Mouse (Mus musculus) limb, embryonic 14.5 days (tissue): Measurements from ENCODE around the gene Map2k1. TPM values are rescaled to one million over a fixed set of nuclear protein-coding genes. Genes with fewer than 3 reads are reported as not detected.

ENCODE experiments used
- ATAC-seq: fragments of 200-750 bp; cut with Nextera tagmentation; 2 replicates; pipeline ENCODE4 v1.8.0; 2017; ENCODE audit warnings: low read depth, moderate number of reproducible peaks, moderate TSS enrichment; ENCODE audit not compliant: low FRiP score
- DNase-seq: peaks from one replicate; pipeline ENCODE4 v3.0.0-alpha.2; 2015; ENCODE audit warnings: low spot score
- H3K27ac ChIP-seq: fragments of 300-500 bp; sonication (generic); replicated peaks from 2 replicates; pipeline ENCODE4 v1.5.1; 2014; ENCODE audit warnings: low read depth, mild to moderate bottlenecking, low read length, moderate library complexity, mixed read lengths
- H3K27me3 ChIP-seq: fragments of 300-500 bp; sonication (generic); 2 replicates; pipeline ENCODE4 v1.6.1; 2014; ENCODE audit warnings: low read length, mixed read lengths; ENCODE audit not compliant: control insufficient read depth, insufficient read depth
- H3K36me3 ChIP-seq: fragments of 300-500 bp; sonication (generic); 2 replicates; pipeline ENCODE4 v1.6.1; 2014; ENCODE audit warnings: mild to moderate bottlenecking, low read length, moderate library complexity, mixed read lengths; ENCODE audit not compliant: control insufficient read depth, insufficient read depth
- H3K4me1 ChIP-seq: fragments of 300-500 bp; sonication (generic); 2 replicates; pipeline ENCODE4 v1.6.1; 2014; ENCODE audit warnings: antibody characterized with exemption, low read length, mixed read lengths; ENCODE audit not compliant: control insufficient read depth, insufficient read depth
- H3K4me2 ChIP-seq: fragments of 300-500 bp; sonication (generic); replicated peaks from 2 replicates; pipeline ENCODE4 v1.6.1; 2014; ENCODE audit warnings: low read depth, mild to moderate bottlenecking, low read length, moderate library complexity; ENCODE audit not compliant: severe bottlenecking
- H3K4me3 ChIP-seq: fragments of 300-500 bp; sonication (generic); replicated peaks from 2 replicates; pipeline ENCODE4 v1.5.1; 2014; ENCODE audit warnings: low read length
- H3K9ac ChIP-seq: fragments of 300-500 bp; sonication (generic); 2 replicates; pipeline ENCODE4 v1.6.1; 2014; ENCODE audit warnings: mild to moderate bottlenecking, low read depth, low read length, moderate library complexity; ENCODE audit not compliant: severe bottlenecking
- H3K9me3 ChIP-seq: fragments of 300-500 bp; sonication (generic); 2 replicates; pipeline ENCODE4 v1.6.1; 2016; ENCODE audit warnings: low read length; ENCODE audit not compliant: control insufficient read depth
- POLR2A ChIP-seq: fragments of 200-500 bp; IDR thresholded peaks from 2 replicates; pipeline ENCODE4 v1.8.0; 2012; ENCODE audit warnings: inconsistent platforms, mild to moderate bottlenecking, moderate library complexity, borderline replicate concordance; ENCODE audit not compliant: insufficient read depth, insufficient read length; ENCODE audit errors: extremely low read depth
- WGBS: fragments of 180-500 bp; shearing (Covaris S2); extraction: QIAGEN DNeasy Blood & Tissue Kit; methylation state at CpG from one replicate; pipeline ENCODE4 v1.1.7; 2014; 5-methylcytosine and 5-hydroxymethylcytosine counted together
- polyA plus RNA-seq, 2 experiments: library from polyadenylated mRNA; depleted of rRNA in 1 of 2; stranded (reverse) in 1 of 2; unstranded in 1 of 2; fragments of >200 nt; fragmentation: Nextera tagmentation in 1 of 2; extraction: Ambion mirVana in 1 of 2; gene quantifications; 2 replicates each; pipeline versions ENCODE4 v1.2.1 to v1.2.3; 2012 to 2014

Gene Map2k1
- polyA plus RNA-seq, 2 experiments: 51.3 to 81.3 TPM

DNA sequence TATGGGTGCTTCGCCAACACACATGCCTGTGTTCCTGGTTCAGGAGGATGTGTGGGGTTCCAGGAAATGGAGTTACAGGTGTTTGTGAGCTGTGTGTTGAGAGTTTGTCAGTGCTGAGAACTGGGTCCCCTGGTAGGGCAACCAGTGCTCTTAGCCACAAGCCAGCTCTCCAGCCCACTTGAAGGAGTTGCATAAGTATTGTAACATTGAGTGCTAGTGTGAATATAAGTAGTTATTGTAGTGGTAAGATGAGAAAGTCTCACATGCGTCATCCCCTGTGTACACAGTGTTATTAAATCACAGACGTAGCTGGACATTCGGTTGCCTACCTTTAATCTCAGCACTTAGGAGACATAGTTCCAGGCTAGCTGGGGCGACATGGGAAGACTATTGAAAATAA is 6.5 kb upstream of the Map2k1 start:
- WGBS: 87% methylated on average over 5 of the region's 5 CpGs
- H3K9me3 ChIP-seq: no peaks in the 10 kb centered on the region
- ATAC-seq (no peak), DNase-seq (no peak)
- H3K27ac ChIP-seq: no peak overlapping the region
- H3K36me3 ChIP-seq: no peaks in the 10 kb centered on the region
- H3K9ac ChIP-seq: no peak overlapping the region
- TF ChIP-seq POLR2A: no peak
- H3K4me1 ChIP-seq: no peaks in the 10 kb centered on the region
- no peak overlapping the region for H3K4me3 ChIP-seq
- no peaks in the 10 kb centered on the region for H3K27me3 ChIP-seq
- H3K4me2 ChIP-seq: no peak overlapping the region

DNA sequence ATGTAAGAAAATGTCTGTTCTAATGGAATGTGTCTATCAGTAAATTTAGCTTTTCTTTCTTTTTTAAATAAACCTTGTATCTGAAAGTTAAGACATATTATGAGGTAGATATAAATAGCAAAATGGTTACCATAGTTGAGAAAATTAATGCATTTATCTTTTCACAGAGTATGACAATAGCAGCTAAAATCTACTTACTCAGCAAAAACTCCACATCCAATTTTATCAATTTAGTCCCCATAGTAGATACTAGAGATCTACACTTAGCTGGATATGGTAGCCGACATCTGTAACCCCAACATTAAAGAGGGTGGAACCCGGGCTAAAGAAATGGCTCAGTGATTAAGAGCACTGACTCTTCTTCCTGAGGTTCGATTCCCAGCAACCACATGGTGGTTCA is 2.8 kb upstream of the Map2k1 start:
- Histone ChIP-seq H3K27me3 (no peaks in the 10 kb centered on the region), H3K36me3 (no peaks in the 10 kb centered on the region), H3K4me1 (peaks cover 12% of the 10 kb centered on the region), H3K9me3 (no peaks in the 10 kb centered on the region), H3K27ac (no peak overlapping the region), H3K4me3 (no peak overlapping the region), H3K9ac (no peak overlapping the region), H3K4me2 (no peak overlapping the region)
- TF ChIP-seq POLR2A: no peak
- 91% methylated on average over 3 of the region's 3 CpGs for WGBS
- ATAC-seq (no peak), DNase-seq (no peak)

- H3K9ac ChIP-seq: 0 out of 2 replicates have a peak overlapping the region, but pooled peaks have one; percentile 7
- WGBS: 68% methylated on average over 3 of the region's 3 CpGs
- no peak for TF ChIP-seq POLR2A
- H3K36me3 ChIP-seq: no peaks in the 10 kb centered on the region
- no peaks in the 10 kb centered on the region for H3K27me3 ChIP-seq
- no peak overlapping the region for H3K4me2 ChIP-seq
- ATAC-seq (no peak), DNase-seq (no peak)
- H3K4me3 ChIP-seq: no peak overlapping the region
- no peaks in the 10 kb centered on the region for H3K9me3 ChIP-seq
- H3K27ac ChIP-seq: no peak overlapping the region
- peaks cover 16% of the 10 kb centered on the region for H3K4me1 ChIP-seq
Measured at GRCm38 (mm10) chr9:64255422-64255821, 2.0 kb upstream of the Map2k1 start.

DNA sequence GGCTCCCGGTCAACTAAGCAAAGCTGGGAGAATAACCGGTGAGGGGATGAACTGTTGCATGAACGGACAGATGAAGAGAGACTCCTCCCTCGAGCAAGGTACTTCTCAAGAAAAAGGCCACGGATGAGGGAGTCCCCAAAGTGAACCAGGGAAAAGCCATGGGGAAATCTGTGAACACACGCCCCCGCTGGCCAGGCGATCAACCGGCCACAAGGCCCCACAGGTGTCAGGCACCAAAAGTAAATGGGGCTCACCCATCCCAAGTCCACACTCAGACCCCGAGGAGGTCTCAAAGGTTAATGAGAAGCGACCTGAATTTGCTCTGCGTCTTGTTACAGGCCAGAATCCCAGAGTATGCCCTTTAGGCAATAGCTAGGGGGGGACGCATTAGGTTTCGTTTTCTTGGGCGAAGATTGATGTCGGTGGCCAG is 825 bp downstream of the Map2k1 start:
- H3K27me3 ChIP-seq: no peaks in the 10 kb centered on the region
- peak overlapping the region; percentile 94 for H3K4me3 ChIP-seq
- DNase-seq: no peak
- WGBS: 1% methylated on average over 16 of the region's 16 CpGs
- ATAC-seq: no peak
- peaks cover 16% of the 10 kb centered on the region for H3K4me1 ChIP-seq
- H3K27ac ChIP-seq: peak overlapping the region; percentile 86
- H3K36me3 ChIP-seq: 0 out of 2 replicates have a peak, but pooled peaks cover 2% of the 10 kb centered on the region
- no peaks in the 10 kb centered on the region for H3K9me3 ChIP-seq
- TF ChIP-seq POLR2A: no peak
- H3K4me2 ChIP-seq: peak overlapping the region; percentile 81
- H3K9ac ChIP-seq: peak overlapping the region; percentile 89

DNA sequence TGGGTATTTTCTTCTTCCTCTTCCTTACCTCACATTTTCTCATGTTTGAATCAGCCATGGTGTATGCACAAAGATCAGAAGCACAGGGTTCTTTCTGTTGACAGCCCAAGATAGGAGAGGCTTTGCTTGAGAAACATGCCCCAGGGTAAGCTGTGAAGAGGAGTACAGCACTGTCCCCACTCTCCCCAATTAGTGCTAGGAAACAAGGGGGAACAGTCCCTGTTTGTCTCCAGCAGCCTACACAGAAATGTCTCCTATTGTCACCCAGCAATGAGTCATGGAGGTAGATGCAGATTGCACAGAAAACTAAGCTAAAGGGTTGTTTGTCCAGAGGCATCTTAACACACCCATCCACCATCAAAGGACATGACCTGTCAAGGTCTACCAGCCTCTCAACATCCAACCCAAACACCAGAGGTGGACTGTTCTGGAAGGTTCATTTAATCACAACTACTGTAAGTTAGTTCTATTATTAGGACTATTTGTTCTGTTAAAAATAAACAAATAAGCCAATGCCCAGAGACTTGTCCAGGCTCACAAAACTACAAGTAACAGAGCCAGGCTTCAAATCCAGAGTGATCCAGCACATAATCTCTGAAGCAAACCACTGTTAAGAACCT is 3.2 kb downstream of the Map2k1 start:
- Histone ChIP-seq H3K36me3 (0 out of 2 replicates have a peak, but pooled peaks cover 2% of the 10 kb centered on the region), H3K4me2 (no peak overlapping the region), H3K9me3 (no peaks in the 10 kb centered on the region), H3K9ac (no peak overlapping the region), H3K4me1 (peaks cover 16% of the 10 kb centered on the region), H3K27me3 (no peaks in the 10 kb centered on the region), H3K27ac (no peak overlapping the region), H3K4me3 (no peak overlapping the region)
- no peak for ATAC-seq
- TF ChIP-seq POLR2A: no peak
- DNase-seq: no peak

DNA sequence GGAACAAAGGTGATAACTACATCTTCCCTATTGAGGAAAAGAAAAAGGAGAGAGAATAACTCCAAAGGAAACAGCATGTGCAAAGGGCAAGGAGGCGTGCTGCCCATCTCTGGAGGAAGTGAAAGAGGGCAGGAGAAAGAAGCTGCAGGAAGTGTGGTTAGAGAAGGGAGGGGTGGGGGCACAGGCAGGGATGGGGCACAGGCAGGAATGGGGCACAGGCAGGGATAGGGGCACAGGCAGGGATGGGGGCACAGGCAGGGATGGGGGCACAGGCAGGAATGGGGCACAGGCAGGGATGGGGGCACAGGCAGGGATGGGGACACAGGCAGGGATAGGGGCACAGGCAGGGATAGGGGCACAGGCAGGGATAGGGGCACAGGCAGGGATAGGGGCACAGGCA is 4.1 kb downstream of the Map2k1 start:
- no peaks in the 10 kb centered on the region for H3K27me3 ChIP-seq
- WGBS: 91% methylated on average over 1 of the region's 1 CpGs
- H3K4me3 ChIP-seq: no peak overlapping the region
- no peak overlapping the region for H3K9ac ChIP-seq
- no peak overlapping the region for H3K4me2 ChIP-seq
- no peak for ATAC-seq
- H3K4me1 ChIP-seq: peaks cover 16% of the 10 kb centered on the region
- H3K27ac ChIP-seq: no peak overlapping the region
- TF ChIP-seq POLR2A: no peak
- no peaks in the 10 kb centered on the region for H3K9me3 ChIP-seq
- DNase-seq: no peak
- 0 out of 2 replicates have a peak, but pooled peaks cover 2% of the 10 kb centered on the region for H3K36me3 ChIP-seq
